Mouse (Mus musculus): Measurements from ENCODE around the gene Nfix. TPM values are rescaled to one million over a fixed set of nuclear protein-coding genes. Genes with fewer than 3 reads are reported as not detected.

Nfix gene
- polyA plus RNA-seq, 1 experiment: 65.7 TPM

DNA sequence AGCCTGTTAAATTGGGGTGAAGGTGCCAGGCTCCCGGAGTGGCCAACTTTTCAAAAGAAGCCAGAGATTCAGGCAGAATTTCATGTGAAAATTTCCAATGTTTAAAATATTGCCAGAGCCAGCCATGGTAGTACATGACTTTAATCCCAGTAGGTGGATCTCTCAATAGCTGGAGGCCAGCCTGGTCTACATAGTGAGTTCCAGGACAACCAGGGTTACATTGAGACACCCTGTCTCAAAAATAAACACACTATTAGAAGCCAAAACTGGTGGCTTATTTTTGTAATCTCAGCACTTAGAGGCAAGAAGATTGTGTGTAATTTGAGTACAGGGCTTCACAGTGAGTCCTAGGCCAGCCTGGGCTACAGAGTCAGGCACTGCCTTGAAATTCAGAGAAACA, 90.2 kb downstream of the Nfix start:
- no peak for TF ChIP-seq TCF3 (IDR thresholded peaks at IDR 0.05; ENCODE audit: insufficient read length, low read depth)
- no peak for TF ChIP-seq MAX (IDR thresholded peaks at IDR 0.05; ENCODE audit: low read depth)
- no peak for TF ChIP-seq USF1 (IDR thresholded peaks at IDR 0.05; ENCODE audit: low read depth)
- TF ChIP-seq E2F4 (IDR thresholded peaks at IDR 0.05; ENCODE audit: insufficient read depth): no peak
- TF ChIP-seq POLR2A (IDR thresholded peaks at IDR 0.05; ENCODE audit: insufficient read length, low read depth): no peak
- TF ChIP-seq SRF (IDR thresholded peaks at IDR 0.05; ENCODE audit: control insufficient read depth, insufficient read length, low read depth): no peak
- no peaks in the 10 kb centered on the region for H3K79me2 ChIP-seq (ENCODE audit: control insufficient read depth, insufficient read depth)
- no peak overlapping the region for H3K4me3 ChIP-seq
- H3K27me3 ChIP-seq (ENCODE audit: control insufficient read depth, insufficient read depth, insufficient read length): no peaks in the 10 kb centered on the region
- H3K36me3 ChIP-seq (ENCODE audit: control insufficient read depth, insufficient read depth): peaks cover 5% of the 10 kb centered on the region
- no peak overlapping the region for H3ac ChIP-seq (ENCODE audit: control insufficient read depth, insufficient read length)
- no peak overlapping the region for H3K4me2 ChIP-seq (ENCODE audit: low read depth)

DNA sequence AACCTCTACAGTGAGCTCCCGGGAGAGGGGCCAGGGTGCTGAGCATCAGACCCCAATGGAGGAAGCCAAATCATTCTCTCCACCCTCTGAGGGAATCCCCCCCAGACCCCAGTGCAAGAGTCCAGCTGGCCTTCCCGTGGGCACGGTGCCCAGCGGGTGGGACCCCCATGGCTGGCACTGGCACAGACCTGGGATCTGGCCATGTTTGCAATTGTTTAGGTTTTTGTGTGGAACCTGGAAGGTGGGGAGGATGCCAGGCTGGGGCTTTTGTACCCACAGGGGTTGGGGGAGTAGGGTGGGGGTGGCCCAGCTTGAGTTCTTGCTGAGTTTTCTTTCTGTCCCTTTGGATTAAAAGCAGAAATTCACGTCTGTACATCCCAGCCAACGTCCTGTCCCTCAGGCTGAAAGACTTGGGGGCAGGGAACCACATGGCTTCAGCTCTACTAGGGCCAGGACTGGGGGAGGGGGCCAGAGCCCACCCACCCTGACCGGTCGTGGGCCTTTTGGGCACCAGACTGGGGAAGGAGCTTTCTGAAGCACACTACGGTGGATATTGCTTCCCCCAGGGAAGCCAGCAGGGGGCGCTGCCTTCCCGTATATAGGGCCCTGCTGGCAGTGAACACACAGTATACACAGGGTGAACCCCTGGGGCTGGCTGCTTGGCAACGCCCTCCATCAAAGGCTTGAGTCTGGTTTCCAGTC, 91.2 kb downstream of the Nfix start:
- Histone ChIP-seq H3K4me3 (no peak overlapping the region), H3K36me3 (ENCODE audit: control insufficient read depth, insufficient read depth) (peaks cover 5% of the 10 kb centered on the region), H3K27me3 (ENCODE audit: control insufficient read depth, insufficient read depth, insufficient read length) (no peaks in the 10 kb centered on the region), H3ac (ENCODE audit: control insufficient read depth, insufficient read length) (no peak overlapping the region), H3K79me2 (ENCODE audit: control insufficient read depth, insufficient read depth) (no peaks in the 10 kb centered on the region), H3K4me2 (ENCODE audit: low read depth) (no peak overlapping the region)
- TF ChIP-seq E2F4 (IDR thresholded peaks at IDR 0.05; ENCODE audit: insufficient read depth) (no peak), POLR2A (IDR thresholded peaks at IDR 0.05; ENCODE audit: insufficient read length, low read depth) (peak; percentile 19)

DNA sequence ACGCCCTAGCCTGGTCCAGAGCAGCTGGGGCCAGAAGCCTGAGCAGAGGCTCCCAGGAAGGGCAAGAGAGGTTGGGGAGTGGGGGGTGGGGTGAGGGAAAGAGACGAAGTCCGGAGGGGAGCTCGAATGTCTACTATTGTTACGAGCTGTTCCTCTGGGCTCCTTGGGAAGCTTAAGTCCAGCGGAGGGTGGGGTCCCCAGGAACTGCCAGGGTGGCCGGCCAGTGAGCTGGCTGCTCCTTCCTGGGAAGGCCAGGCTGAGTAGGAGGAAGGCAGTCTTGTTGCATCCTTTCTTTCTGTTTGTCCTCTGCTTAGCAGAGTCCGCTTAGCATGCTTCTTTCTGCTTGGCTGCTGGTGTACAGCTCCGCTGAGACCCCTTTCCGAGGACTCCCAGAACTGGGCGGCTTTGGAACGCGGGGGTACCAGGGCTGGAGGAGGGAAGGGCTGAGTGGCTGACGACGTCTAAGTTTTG, 92.0 kb downstream of the Nfix start:
- Histone ChIP-seq H3K27me3 (ENCODE audit: control insufficient read depth, insufficient read depth, insufficient read length) (no peaks in the 10 kb centered on the region), H3K79me2 (ENCODE audit: control insufficient read depth, insufficient read depth) (no peaks in the 10 kb centered on the region), H3ac (ENCODE audit: control insufficient read depth, insufficient read length) (no peak overlapping the region), H3K4me3 (no peak overlapping the region), H3K4me2 (ENCODE audit: low read depth) (no peak overlapping the region), H3K36me3 (ENCODE audit: control insufficient read depth, insufficient read depth) (peaks cover under 1% of the 10 kb centered on the region)
- TF ChIP-seq POLR2AphosphoS2 (IDR thresholded peaks at IDR 0.05; ENCODE audit: insufficient read length, low read depth) (no peak), POLR2A (IDR thresholded peaks at IDR 0.05; ENCODE audit: insufficient read length, low read depth) (no peak), USF1 (IDR thresholded peaks at IDR 0.05; ENCODE audit: low read depth) (no peak), MYOG (IDR thresholded peaks at IDR 0.05; ENCODE audit: control insufficient read depth in 1 of 3, insufficient read depth in 1 of 3, insufficient read length in 2 of 3, low read depth in 2 of 3) (no peak), TCF3 (IDR thresholded peaks at IDR 0.05; ENCODE audit: insufficient read length, low read depth) (no peak), MAX (IDR thresholded peaks at IDR 0.05; ENCODE audit: low read depth) (no peak), E2F4 (IDR thresholded peaks at IDR 0.05; ENCODE audit: insufficient read depth) (no peak), SRF (IDR thresholded peaks at IDR 0.05; ENCODE audit: control insufficient read depth, insufficient read length, low read depth) (no peak), MYOD1 (IDR thresholded peaks at IDR 0.05; ENCODE audit: control insufficient read depth in 1 of 3, insufficient read length in 2 of 3, low read depth in 2 of 3) (no peak), TCF12 (IDR thresholded peaks at IDR 0.05; ENCODE audit: insufficient read depth, poor library complexity, severe bottlenecking) (no peak), CEBPB (IDR thresholded peaks at IDR 0.05; ENCODE audit: insufficient read depth, poor library complexity, severe bottlenecking) (no peak), REST (IDR thresholded peaks at IDR 0.05; ENCODE audit: insufficient read depth, insufficient read length) (no peak)

DNA sequence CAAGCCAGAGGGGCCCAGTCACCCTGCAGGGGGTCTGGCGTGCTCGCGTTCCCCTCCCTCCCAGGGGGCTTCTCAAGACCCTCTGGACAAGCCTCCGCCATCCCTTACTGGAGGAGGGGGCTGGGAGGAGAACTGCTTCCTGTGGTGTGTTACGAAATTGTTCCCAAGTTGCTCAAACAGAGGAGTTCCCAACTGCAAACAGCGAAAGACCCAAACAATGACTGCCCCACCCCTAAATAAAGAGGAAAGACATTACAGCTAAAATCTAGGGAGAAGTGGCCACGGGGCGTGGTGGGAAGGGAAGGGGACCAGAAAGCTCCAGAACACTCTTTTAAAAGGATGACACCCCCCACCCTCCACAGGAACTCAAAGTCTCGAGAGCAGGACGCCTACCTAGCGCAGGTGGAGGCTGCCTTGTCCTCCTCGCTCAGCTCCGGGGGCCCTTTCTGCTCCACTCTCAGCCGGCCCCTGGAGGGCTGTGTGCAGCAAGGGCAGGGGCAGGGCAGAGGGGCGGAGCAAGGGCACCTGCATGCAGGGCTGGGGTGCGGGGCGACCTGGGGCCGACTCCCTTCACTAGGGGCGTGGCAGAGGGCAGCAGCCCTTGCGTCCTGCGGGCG, 92.8 kb downstream of the Nfix start:
- Histone ChIP-seq H3K27me3 (ENCODE audit: control insufficient read depth, insufficient read depth, insufficient read length) (no peaks in the 10 kb centered on the region), H3ac (ENCODE audit: control insufficient read depth, insufficient read length) (no peak overlapping the region), H3K36me3 (ENCODE audit: control insufficient read depth, insufficient read depth) (no peaks in the 10 kb centered on the region), H3K4me3 (no peak overlapping the region), H3K79me2 (ENCODE audit: control insufficient read depth, insufficient read depth) (no peaks in the 10 kb centered on the region), H3K4me2 (ENCODE audit: low read depth) (no peak overlapping the region)
- no peak for TF ChIP-seq MAX (IDR thresholded peaks at IDR 0.05; ENCODE audit: low read depth)
- peak; percentile 43 for TF ChIP-seq POLR2AphosphoS2 (IDR thresholded peaks at IDR 0.05; ENCODE audit: insufficient read length, low read depth)

DNA sequence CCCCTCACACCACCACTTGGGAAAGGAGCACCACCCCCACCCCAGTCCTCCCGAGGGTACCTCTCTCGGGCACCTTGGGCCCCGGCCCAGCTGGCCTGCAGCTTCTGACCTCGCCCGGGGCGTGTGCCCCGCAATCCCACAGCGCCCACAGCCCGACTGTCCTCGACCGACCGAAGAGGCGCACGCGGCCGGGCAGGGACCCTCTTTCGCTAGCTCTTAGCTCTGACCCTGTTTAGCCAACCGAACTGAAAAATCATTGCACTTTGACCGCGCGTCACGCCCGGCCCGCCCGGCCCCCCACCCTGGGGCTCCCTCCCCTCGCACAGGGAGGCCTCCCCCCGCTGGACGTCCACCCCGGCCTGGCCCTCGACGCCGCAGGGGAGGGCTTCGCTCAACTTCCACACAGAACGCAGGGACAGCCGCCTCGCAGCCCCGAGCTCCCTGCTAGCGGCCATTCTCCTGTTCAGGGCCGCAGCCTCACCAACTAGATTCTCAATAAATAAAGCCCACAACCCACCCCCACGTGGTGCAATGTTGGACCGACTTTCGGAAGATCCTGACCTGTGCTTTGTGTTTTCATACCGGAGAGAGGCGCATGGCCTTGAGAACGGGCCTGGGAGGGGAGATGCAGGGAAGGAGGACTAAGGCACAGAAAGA, 93.4 kb downstream of the Nfix start:
- no peaks in the 10 kb centered on the region for H3K36me3 ChIP-seq (ENCODE audit: control insufficient read depth, insufficient read depth)
- TF ChIP-seq POLR2AphosphoS2 (IDR thresholded peaks at IDR 0.05; ENCODE audit: insufficient read length, low read depth): no peak
- no peak for TF ChIP-seq POLR2A (IDR thresholded peaks at IDR 0.05; ENCODE audit: insufficient read length, low read depth)
- no peak for TF ChIP-seq TCF12 (IDR thresholded peaks at IDR 0.05; ENCODE audit: insufficient read depth, poor library complexity, severe bottlenecking)
- TF ChIP-seq TCF3 (IDR thresholded peaks at IDR 0.05; ENCODE audit: insufficient read length, low read depth): no peak
- no peak for TF ChIP-seq USF1 (IDR thresholded peaks at IDR 0.05; ENCODE audit: low read depth)
- TF ChIP-seq MYOG (IDR thresholded peaks at IDR 0.05; ENCODE audit: control insufficient read depth in 1 of 3, insufficient read depth in 1 of 3, insufficient read length in 2 of 3, low read depth in 2 of 3): no peak
- TF ChIP-seq REST (IDR thresholded peaks at IDR 0.05; ENCODE audit: insufficient read depth, insufficient read length): no peak
- no peak for TF ChIP-seq MYOD1 (IDR thresholded peaks at IDR 0.05; ENCODE audit: control insufficient read depth in 1 of 3, insufficient read length in 2 of 3, low read depth in 2 of 3)
- TF ChIP-seq MAX (IDR thresholded peaks at IDR 0.05; ENCODE audit: low read depth): no peak
- H3K4me3 ChIP-seq: no peak overlapping the region
- no peaks in the 10 kb centered on the region for H3K79me2 ChIP-seq (ENCODE audit: control insufficient read depth, insufficient read depth)
- no peak overlapping the region for H3K4me2 ChIP-seq (ENCODE audit: low read depth)
- H3ac ChIP-seq (ENCODE audit: control insufficient read depth, insufficient read length): no peak overlapping the region
- no peaks in the 10 kb centered on the region for H3K27me3 ChIP-seq (ENCODE audit: control insufficient read depth, insufficient read depth, insufficient read length)

All from myocyte (in vitro differentiated cells).